ENCODE assay signal across 21 mouse cellular contexts in genomic region chr6:144011880-144012524, GRCm38 (mm10).
DNase-seq lines count a peak whose midpoint lies in the region; ATAC-seq and TF ChIP-seq lines count a peak whose summit lies in the region.
"Had no signal": no experiment of that assay in that cellular context is flagged by ENCODE, and none has a peak within 500 bp of the region (broad histone marks: within the 10 kb centered on the region; RNA-seq: fewer than 3 reads in every experiment).

No protein-coding gene starts in this region.

- H3K4me1 ChIP-seq in lung, postnatal 0 days (ENCODE audit: insufficient read depth, low read depth, low read length): no peaks in the 10 kb centered on the region
- no peaks in the 10 kb centered on the region for H3K4me1 ChIP-seq in lung, adult 2 months (ENCODE audit: control insufficient read depth, insufficient read depth, low read length)
- H3K4me1 ChIP-seq: embryonic facial prominence, embryonic 12.5 days; forebrain, embryonic 13.5 days; limb, embryonic 10.5 days; liver, embryonic 13.5 days had no signal

- H3K27me3 ChIP-seq in lung, postnatal 0 days (replicated peaks; ENCODE audit: insufficient read depth, low read length): no peaks in the 10 kb centered on the region
- H3K27me3 ChIP-seq: embryonic facial prominence, embryonic 12.5 days; forebrain, embryonic 13.5 days; liver, embryonic 13.5 days had no signal

- no peak for TF ChIP-seq CTCF in lung, postnatal 0 days (IDR thresholded peaks at IDR 0.05)
- TF ChIP-seq CTCF in lung, adult 2 months (IDR thresholded peaks at IDR 0.05; ENCODE audit: insufficient read depth, low read length): no peak
- no peak for TF ChIP-seq CTCF in brain, embryonic 14.5 days (IDR thresholded peaks at IDR 0.05; ENCODE audit: borderline replicate concordance, extremely low read depth, insufficient read depth, insufficient read length)

- H3K9me3 ChIP-seq in lung, postnatal 0 days (ENCODE audit: low read length): no peaks in the 10 kb centered on the region
- H3K9me3 ChIP-seq: embryonic facial prominence, embryonic 12.5 days; forebrain, embryonic 13.5 days; limb, embryonic 10.5 days; liver, embryonic 13.5 days had no signal

- no peak for TF ChIP-seq EP300 in lung, postnatal 0 days (IDR thresholded peaks at IDR 0.05)

- no peak overlapping the region for H3K9ac ChIP-seq in lung, postnatal 0 days (replicated peaks; ENCODE audit: low read depth)
- H3K9ac ChIP-seq: embryonic facial prominence, embryonic 12.5 days; forebrain, embryonic 13.5 days; hindbrain, embryonic 14.5 days; liver, embryonic 13.5 days had no signal

- H3K4me3 ChIP-seq in lung, postnatal 0 days (ENCODE audit: low read depth, low read length): no peak overlapping the region
- H3K4me3 ChIP-seq in lung, adult 2 months (replicated peaks; ENCODE audit: extremely low read depth, low read depth, low read length): no peak overlapping the region
- H3K4me3 ChIP-seq: embryonic facial prominence, embryonic 12.5 days; forebrain, embryonic 13.5 days; limb, embryonic 10.5 days; liver, embryonic 13.5 days had no signal

- DNase-seq in lung, postnatal 0 days (ENCODE audit: low spot score): peak; percentile 20
- DNase-seq in lung, adult 2 months: no peak
- peak; percentile 67 for DNase-seq in brain, embryonic 14.5 days (ENCODE audit: low read depth)
- DNase-seq in layer of hippocampus, adult 8-10 months (ENCODE audit: low spot score in 2 of 2): no peak
- DNase-seq: adrenal gland, postnatal 25 days; cerebellum, adult 11-12 months; cerebellum, postnatal 10 days; gastrocnemius, postnatal 14 days; heart, postnatal 36 days; kidney, adult 8-10 months; kidney, postnatal 10 days; liver, embryonic 13.5 days; lung, postnatal 10 days; thymus, adult 2 months had no signal

- ATAC-seq in lung, postnatal 0 days: no peak
- ATAC-seq in granulocyte monocyte progenitor cell, adult 5-6 weeks (replicated peaks; ENCODE audit: poor library complexity, severe bottlenecking): peak; percentile 81
- ATAC-seq in megakaryocyte-erythroid progenitor cell, adult 5-6 weeks (replicated peaks; ENCODE audit: low FRiP score, low TSS enrichment, poor library complexity, severe bottlenecking): peak; percentile 82
- no peak for ATAC-seq in inflammation-experienced regulatory T-cells, adult 6 months
- ATAC-seq: forebrain, embryonic 13.5 days had no signal

- H3K27ac ChIP-seq in lung, postnatal 0 days (ENCODE audit: low read length): no peak overlapping the region
- H3K27ac ChIP-seq: embryonic facial prominence, embryonic 12.5 days; forebrain, embryonic 13.5 days; hindbrain, embryonic 14.5 days; limb, embryonic 10.5 days; liver, embryonic 13.5 days had no signal

- no peaks in the 10 kb centered on the region for H3K36me3 ChIP-seq in lung, postnatal 0 days (ENCODE audit: insufficient read depth, low read length)
- H3K36me3 ChIP-seq: embryonic facial prominence, embryonic 12.5 days; liver, embryonic 13.5 days had no signal

- no peak for TF ChIP-seq POLR2A in lung, adult 2 months (IDR thresholded peaks at IDR 0.05; ENCODE audit: borderline replicate concordance, extremely low read depth, low read depth, low read length)
- TF ChIP-seq POLR2A in brain, embryonic 14.5 days (IDR thresholded peaks at IDR 0.05; ENCODE audit: borderline replicate concordance, extremely low read depth, insufficient read depth, insufficient read length, poor library complexity, severe bottlenecking): no peak

- no peak overlapping the region for H3K4me2 ChIP-seq in lung, postnatal 0 days (replicated peaks; ENCODE audit: low read depth, low read length)
- H3K4me2 ChIP-seq: embryonic facial prominence, embryonic 12.5 days; forebrain, embryonic 13.5 days; hindbrain, embryonic 14.5 days; liver, embryonic 13.5 days had no signal

- 64% methylated on average over 14 of the region's 14 CpGs for WGBS in lung, postnatal 0 days
- WGBS in lung, adult 2 months: 77% methylated on average over 14 of the region's 14 CpGs

Comparison
In these comparisons a context has a peak if more than half of its experiments do, and no peak if none do; other contexts are left out.
1. DNase-seq: peak in lung, postnatal 0 days (single experiment) and brain, embryonic 14.5 days (single experiment); none in lung, adult 2 months (single experiment) and layer of hippocampus, adult 8-10 months (0 of 2).
2. ATAC-seq: peak in granulocyte monocyte progenitor cell, adult 5-6 weeks (single experiment) and megakaryocyte-erythroid progenitor cell, adult 5-6 weeks (single experiment); none in lung, postnatal 0 days (single experiment) and inflammation-experienced regulatory T-cells, adult 6 months (single experiment).